Mouse (Mus musculus): Measurements from ENCODE around the gene Srp68.
A peak's percentile ranks its signal among the peaks of the same experiment; 100 is the strongest.

Gene Srp68

GRCm38 (mm10) chr11:116245616-116246015 is 28.4 kb downstream of the Srp68 start:
- DNase-seq, result no peak

- DNase-seq, result no peak
These were observed 29.4 kb downstream of the Srp68 start for GRCm38 (mm10) chr11:116244580-116244979.

DNA sequence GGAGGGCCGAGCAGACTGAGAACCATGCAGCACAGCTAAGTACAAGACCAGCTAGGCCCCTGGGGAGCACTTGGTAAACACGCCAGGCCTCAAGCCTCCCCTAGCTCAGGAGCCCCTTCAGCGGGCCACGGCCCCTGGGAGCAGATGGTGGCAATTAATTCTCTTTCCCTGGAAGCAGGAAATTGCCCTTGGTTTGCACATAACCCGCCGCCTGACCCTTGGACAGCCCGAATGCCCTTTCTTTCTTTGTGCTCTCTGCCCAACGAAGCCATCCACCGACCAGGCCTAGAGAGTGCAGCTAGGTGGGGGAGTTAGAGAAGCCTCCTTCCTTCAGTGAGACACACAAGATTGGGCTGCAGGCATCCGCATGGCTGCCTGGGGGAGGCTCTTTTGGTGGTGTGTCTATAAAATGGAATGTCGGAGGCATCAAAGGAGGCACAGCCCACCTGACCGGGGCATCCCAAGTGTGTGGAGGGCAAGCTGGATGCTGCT is 32.2 kb downstream of the Srp68 start:
- peak; percentile 77 for DNase-seq

- peak; percentile 49 for DNase-seq
These were observed 34.2 kb downstream of the Srp68 start for GRCm38 (mm10) chr11:116239797-116240196.

GRCm38 (mm10) chr11:116237742-116238395 is 36.1 kb downstream of the Srp68 start, which contains the start of gene Evpl:
TSS of gene Evpl (minus strand) at chr11:116238077.
- DNase-seq, result no peak

- DNase-seq, result no peak
These were observed 39.1 kb downstream of the Srp68 start for GRCm38 (mm10) chr11:116234901-116235300.

- DNase-seq, result no peak
These were observed 41.6 kb downstream of the Srp68 start for GRCm38 (mm10) chr11:116232427-116232826.

DNA sequence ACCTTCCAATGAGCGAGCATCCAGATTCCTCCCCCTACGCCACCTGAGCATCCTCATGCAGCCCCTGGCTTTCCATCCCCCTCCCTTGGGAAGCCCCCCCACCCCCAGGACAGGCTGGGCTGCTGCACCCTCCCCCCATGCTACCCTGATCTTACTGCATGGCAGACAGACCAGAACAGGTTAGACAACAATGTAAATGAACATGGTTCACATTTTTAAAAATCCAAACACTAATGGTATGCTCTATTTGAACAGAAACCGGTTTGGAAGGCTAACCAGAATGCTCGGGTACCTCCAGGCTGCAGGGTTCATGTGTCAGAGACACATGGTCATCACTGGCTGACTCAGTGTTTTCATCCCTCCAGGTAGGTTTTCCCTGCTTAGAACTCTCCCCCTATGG is 45.3 kb downstream of the Srp68 start:
- DNase-seq, result no peak

GRCm38 (mm10) chr11:116226414-116226813 is 47.6 kb downstream of the Srp68 start:
- peak; percentile 89 for DNase-seq

DNA sequence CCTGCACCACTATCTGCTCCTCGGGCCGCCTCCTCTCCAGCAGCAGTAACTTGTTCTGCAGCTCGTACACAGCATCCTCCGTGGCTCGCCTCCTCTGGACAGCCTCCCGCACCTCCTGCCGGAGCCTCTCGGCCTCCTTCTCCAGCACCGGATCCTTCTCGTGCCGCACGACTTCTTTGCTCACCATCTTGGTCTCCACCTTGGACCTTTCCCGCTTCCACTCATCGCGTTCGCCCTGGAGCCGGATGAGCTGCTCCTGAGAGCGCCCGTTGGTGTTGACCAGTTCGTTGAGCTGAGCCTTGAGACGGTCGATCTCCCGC is 51.3 kb downstream of the Srp68 start:
- DNase-seq, result no peak

DNA sequence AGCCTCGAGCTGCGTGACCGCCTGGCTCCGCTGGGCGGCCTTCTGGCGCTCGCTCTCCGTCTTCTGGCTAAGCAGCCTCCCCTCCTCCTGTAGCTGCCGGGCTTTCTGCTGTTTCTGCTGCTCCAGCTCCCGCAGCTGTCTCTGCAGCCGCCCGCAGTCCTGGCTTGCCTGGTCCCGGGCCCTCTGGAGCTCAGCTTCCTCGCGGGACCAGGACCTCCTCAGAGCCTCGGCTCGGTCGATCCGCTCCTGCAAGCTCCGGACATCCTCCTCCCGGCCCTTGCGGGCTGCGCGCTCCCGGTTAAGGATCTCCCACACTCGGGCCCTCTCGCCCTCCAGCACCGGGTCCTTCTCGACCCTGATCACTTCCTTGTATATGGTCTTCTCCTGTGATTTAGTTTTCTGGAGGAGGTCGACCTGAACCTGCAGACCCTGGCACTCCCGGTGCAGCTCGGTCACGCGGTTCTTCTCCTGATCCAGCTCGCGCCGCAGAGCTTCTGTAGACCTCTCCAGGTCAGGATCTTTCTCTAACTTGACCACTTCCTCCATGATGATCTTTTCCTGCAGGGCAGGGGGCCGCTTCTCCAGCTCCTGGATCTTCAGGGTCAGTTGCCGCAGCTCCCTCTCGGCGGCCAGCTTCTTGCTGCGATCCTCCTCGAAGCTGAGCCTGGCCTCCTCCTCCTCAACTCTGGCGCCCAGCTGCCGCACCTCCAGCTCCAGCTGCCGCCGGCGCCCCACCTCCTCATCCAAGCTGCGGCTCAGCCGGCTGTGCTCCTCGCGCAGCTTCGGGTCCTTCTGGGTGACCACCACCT is 51.9 kb downstream of the Srp68 start:
- peak; percentile 64 for DNase-seq

- peak; percentile 82 for DNase-seq
These were observed 54.1 kb downstream of the Srp68 start for GRCm38 (mm10) chr11:116219885-116220284.

DNA sequence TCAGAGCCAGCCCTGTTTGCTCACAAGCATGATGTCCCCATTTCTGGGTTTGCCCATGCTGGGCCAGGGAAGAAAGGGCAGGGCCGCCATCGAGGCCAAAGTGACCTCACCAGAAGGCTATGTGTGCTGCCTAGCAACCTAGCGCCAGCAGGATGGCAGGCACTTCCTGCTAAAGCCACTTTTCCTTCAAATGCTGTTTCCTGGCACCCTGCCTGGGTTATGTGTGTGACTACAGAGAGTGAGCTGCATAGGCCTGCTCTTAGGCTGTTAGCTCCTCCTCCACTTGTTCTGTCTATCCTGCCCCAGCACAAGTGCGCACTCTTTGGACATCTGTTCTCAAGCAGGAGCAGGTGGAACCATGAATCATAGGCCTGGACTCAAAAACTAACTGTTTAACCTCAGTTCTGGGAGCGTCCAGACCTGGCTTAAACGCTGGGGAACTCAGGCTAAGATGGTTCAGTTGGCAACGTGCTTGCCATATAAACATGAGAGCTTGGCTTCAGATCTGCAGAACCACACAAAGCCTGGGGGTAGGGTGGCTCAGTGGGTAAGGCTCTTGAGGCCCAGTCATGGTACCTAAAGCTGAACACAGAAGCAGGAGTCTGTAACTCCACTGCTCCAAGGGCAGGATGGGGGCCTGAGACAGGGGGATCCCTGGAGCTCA is 55.1 kb downstream of the Srp68 start:
- DNase-seq, result peak; percentile 56

GRCm38 (mm10) chr11:116218263-116218662 is 55.8 kb downstream of the Srp68 start:
- no peak for DNase-seq

GRCm38 (mm10) chr11:116216549-116216948 is 57.5 kb downstream of the Srp68 start:
- no peak for DNase-seq

DNA sequence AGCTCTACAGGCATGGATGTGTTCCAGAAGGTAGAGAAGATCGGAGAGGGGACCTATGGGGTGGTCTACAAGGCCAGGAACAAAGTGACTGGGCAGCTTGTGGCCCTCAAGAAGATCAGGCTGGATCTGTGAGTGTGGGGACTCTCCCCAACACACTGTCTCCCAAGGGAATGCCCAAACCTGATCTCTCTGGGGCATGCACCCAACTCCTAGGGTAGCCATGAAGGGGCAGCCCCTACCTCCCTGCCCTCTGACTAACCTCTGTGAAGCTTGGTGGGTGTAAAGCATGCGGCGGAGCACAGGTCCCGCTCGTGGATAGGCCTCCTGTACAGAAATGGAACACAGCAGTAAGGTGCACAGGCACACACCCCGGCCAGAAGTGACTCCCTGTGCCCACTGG is 58.0 kb downstream of the Srp68 start:
- DNase-seq, result no peak

- no peak for DNase-seq
These were observed 58.8 kb downstream of the Srp68 start for GRCm38 (mm10) chr11:116215181-116215580.

DNA sequence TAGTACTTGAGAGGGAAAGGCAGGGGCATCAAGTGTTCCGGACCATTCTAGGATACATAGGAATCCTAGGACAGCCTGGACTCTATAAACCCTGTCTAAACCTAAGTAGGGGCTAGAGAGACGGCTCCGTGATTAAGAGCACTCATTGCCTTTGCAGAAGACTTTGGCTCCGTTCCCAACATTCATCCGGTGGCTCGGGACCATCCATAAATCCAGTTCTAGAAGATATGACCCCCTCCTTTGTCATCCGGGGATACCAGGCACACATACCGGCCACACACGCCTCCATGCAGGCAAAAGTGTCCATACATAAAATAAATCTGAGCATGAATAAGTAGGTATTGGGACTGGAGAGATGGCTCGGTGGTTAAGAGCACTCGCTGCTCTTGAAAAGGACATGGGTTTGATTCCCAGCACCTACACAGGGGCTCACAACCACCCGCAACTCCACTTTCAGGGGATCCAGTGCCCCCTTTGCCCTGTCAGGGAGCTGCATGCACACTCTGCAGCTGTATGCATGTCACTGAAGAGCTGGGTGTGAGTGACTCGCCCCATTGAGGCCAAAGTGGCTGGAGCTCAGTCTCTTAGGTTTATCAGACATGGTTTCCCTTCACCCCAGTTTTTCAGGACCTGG is 60.0 kb downstream of the Srp68 start:
- DNase-seq, result no peak

- no peak for DNase-seq
These were observed 61.2 kb downstream of the Srp68 start for GRCm38 (mm10) chr11:116212847-116213246.

DNA sequence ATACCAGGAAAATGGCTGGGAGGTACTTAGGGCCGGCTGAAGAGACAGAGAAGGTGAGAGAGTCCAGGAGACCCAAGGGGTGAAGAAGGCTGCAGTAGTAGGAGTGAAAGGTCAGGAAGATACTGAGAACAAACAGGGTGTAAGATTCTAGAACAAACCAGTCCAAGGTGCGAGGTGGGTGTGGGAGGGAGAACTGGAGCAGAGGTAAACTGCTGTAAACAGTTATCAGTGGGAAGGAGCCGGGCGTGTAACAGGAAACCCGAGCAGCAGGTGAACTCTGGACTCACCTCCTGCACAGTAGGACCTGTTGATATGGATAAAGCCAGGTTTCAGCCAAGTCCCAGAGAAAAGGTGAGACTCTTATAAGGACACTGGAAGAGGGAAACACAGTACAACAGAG is 63.3 kb downstream of the Srp68 start:
- DNase-seq, result no peak

DNA sequence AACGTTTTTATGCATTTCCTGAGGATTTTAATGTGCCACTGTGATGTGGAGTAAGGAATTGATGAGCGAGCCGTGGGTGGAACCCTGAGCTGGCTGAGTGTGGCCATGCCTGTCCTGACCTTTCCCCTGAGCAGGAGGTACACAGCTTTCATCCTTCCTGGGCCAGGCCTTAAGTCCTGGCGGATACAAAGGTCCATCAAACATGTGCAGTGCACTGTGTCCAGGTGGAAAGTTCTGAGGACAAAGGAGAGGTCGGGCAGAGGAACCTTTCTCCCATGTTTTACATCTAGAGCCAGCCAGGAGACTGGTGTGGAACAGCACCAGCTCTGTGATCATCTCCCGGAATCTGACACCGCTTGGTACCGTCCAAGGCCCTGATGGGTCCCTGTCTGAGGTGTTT is 64.8 kb downstream of the Srp68 start:
- no peak for DNase-seq

- DNase-seq, result no peak
These were observed 65.4 kb downstream of the Srp68 start for GRCm38 (mm10) chr11:116208660-116209059.

DNA sequence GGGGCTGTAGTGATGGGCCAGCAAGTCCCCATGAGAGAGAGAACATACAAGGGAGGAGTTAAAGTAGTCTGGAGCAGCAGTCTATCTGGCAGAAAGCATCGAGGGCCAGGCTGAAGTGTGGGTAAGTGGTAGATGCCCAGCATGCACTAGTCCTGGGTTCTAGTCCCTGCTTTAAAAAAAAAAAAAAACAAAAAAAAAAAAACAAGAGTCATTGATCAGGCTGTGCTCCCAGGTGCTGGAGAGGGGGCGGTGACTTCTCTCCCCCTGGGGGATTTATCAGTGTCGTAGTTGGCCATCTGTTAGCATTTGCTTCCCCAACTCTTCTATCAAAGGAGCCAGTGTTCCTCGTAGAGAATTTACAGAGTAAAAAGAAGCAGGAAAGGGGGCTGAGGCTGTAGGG is 67.3 kb downstream of the Srp68 start:
- no peak for DNase-seq
